Mouse (Mus musculus) forebrain, embryonic 12.5 days (tissue): ENCODE measurements around the gene Fcgr3. TPM values are rescaled to one million over a fixed set of nuclear protein-coding genes. Genes with fewer than 3 reads are reported as not detected.
"Not testable (repeated sequence)": the region's sequence is repeated elsewhere in the genome, so short reads cannot be mapped to it uniquely, and the experiment has no call there.

Experiments
- ATAC-seq: fragments of 200-750 bp; cut with Nextera tagmentation; 2 replicates; pipeline ENCODE4 v1.8.0; 2017; ENCODE audit warnings: moderate TSS enrichment; ENCODE audit not compliant: low FRiP score
- H3K27ac ChIP-seq: fragments of 300-500 bp; sonication (generic); 2 replicates; pipeline ENCODE4 v1.5.1; 2016; ENCODE audit warnings: mild to moderate bottlenecking
- H3K27me3 ChIP-seq: fragments of 300-500 bp; sonication (generic); 2 replicates; pipeline ENCODE4 v1.6.1; 2016; ENCODE audit warnings: mild to moderate bottlenecking
- H3K36me3 ChIP-seq: fragments of 300-500 bp; sonication (generic); replicated peaks from 2 replicates; pipeline ENCODE4 v1.6.1; 2016; ENCODE audit warnings: mild to moderate bottlenecking
- H3K4me1 ChIP-seq: fragments of 300-500 bp; sonication (generic); 2 replicates; pipeline ENCODE4 v1.6.1; 2016
- H3K4me2 ChIP-seq: fragments of 300-500 bp; sonication (generic); 2 replicates; pipeline ENCODE4 v1.6.1; 2016; ENCODE audit warnings: mild to moderate bottlenecking, moderate library complexity
- H3K4me3 ChIP-seq: fragments of 300-500 bp; sonication (generic); replicated peaks from 2 replicates; pipeline ENCODE4 v1.5.1; 2016; ENCODE audit warnings: mild to moderate bottlenecking
- H3K9ac ChIP-seq: fragments of 300-500 bp; sonication (generic); 2 replicates; pipeline ENCODE4 v1.6.1; 2016; ENCODE audit warnings: mild to moderate bottlenecking
- H3K9me3 ChIP-seq: fragments of 300-500 bp; sonication (generic); 2 replicates; pipeline ENCODE4 v1.6.1; 2016
- WGBS: fragments of 180-500 bp; shearing (Covaris S2); methylation state at CpG from one replicate; pipeline ENCODE4 v1.1.7; 2016; 5-methylcytosine and 5-hydroxymethylcytosine counted together
- polyA plus RNA-seq: library from polyadenylated mRNA; unstranded; fragments of >200 nt; fragmentation: Nextera tagmentation; extraction: Ambion mirVana; gene quantifications from 2 replicates; pipeline ENCODE4 v1.2.1, GENCODE M21; 2016

Gene Fcgr3
- 4.8 and 4.9 TPM in 2 replicates for polyA plus RNA-seq

DNA sequence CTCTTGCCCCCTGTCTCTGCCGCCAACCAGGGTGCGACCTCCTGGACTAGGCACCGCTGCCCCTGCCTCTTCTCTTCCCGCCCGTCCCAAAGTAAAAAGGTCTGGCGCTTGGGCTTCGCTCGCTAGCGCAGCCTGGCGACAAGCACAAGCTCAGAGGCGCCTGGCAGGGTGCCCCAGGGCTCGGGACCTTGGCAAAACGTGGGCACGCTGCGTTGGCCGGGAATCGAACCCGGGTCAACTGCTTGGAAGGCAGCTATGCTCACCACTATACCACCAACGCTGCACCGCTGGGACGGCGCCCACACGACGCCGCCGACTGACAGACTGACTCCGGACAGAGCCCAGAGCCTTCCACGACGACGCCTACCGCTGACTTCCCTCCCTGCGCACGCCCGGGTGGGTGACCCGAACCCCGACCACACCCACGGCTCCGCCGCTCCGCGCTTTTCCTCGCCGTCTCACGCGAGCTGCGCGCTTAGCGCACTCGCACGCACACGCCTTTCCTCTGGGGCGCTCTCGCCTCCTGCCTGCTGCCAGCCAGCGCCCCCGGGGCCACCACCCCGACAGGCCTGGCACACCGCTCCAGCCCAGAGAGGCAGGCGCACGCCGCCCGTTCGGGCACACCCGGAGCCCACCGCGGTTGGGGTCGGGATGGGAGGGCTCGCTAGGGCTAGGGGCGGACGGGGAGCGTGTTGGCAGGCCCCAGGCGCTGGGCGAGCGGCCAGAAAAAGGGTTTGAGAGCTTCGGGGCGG lies at the start of gene Fcgr3:
Fcgr3 (minus strand) TSS at position 445 of the 752 bp plus-strand sequence.
- WGBS: 1% methylated on average over 44 of the region's 75 CpGs
- Histone ChIP-seq H3K4me3 (peak within 1 kb of the TSS; percentile 39), H3K9ac (0 out of 2 replicates have a peak within 1 kb of the TSS, but pooled peaks have one; percentile 8), H3K27me3 (peaks cover 44% of the 10 kb centered on the region), H3K4me2 (peak within 1 kb of the TSS; percentile 51)
- not testable (repeated sequence) for H3K4me1 ChIP-seq, H3K36me3 ChIP-seq, H3K27ac ChIP-seq, H3K9me3 ChIP-seq
- ATAC-seq: peak; percentile 75

DNA sequence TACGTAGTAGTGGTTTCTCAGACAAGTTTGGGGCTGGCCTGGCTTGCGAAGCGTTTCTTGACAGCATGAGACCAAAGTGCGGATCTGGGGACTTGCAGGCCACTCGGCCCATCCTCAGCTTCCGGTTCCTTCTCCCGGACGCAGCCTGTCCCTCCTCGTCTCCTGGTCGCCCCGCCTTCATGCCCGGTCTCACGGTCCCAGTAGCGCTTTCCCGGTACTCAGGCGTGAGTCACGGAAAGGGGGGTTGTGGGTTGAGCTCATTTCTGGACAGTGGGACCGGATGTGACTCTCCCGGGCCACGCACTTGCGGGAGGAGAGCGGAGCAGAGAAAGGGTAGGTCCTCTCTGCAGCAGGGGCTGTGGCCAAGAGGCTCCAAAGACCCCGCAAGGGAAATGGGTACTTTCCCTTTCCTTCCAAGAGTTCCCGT lies 49.2 kb upstream of the Fcgr3 start, which contains the start of gene Cfap126:
Cfap126 (plus strand) TSS at position 46 of the 427 bp plus-strand sequence.
- no peaks in the 10 kb centered on the region for H3K36me3 ChIP-seq
- WGBS: 1% methylated on average over 24 of the region's 24 CpGs
- no peaks in the 10 kb centered on the region for H3K9me3 ChIP-seq
- peak; percentile 18; the same call in 1 of the 2 replicates for ATAC-seq
- peak within 1 kb of the TSS; percentile 52 for H3K4me3 ChIP-seq
- H3K4me2 ChIP-seq: peak within 1 kb of the TSS; percentile 72
- H3K27ac ChIP-seq: 0 out of 2 replicates have a peak within 1 kb of the TSS, but pooled peaks have one; percentile 56
- H3K27me3 ChIP-seq: peaks cover 7% of the 10 kb centered on the region; the same call in 1 of the 2 replicates
- peaks cover 17% of the 10 kb centered on the region for H3K4me1 ChIP-seq
- H3K9ac ChIP-seq: peak within 1 kb of the TSS; percentile 66

DNA sequence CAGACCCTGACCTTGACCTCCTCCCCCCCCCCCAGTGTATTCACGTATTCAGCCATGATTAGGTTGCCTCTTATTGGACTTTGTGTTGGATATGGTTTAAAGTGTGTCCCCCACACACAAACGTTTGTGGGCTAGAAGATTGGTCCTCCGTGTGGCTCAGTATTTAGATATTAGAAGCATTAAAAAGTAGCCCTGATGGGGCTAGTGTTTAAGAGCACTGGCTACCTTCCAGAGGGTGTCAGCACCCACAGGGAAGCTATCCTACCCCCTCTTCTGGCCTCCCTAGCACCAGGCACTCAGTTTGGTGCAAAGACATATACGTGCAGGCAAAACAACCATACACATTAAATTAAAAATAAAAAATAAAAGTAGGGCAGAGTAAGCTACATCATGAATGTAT lies 48.3 kb upstream of the Fcgr3 start:
- Histone ChIP-seq H3K36me3 (no peaks in the 10 kb centered on the region), H3K9ac (no peak overlapping the region), H3K4me1 (peaks cover 17% of the 10 kb centered on the region), H3K9me3 (no peaks in the 10 kb centered on the region), H3K4me3 (no peak overlapping the region), H3K4me2 (no peak overlapping the region), H3K27me3 (peaks cover 8% of the 10 kb centered on the region; the same call in 1 of the 2 replicates), H3K27ac (no peak overlapping the region)
- no peak for ATAC-seq
- 83% methylated on average over 4 of the region's 4 CpGs for WGBS

DNA sequence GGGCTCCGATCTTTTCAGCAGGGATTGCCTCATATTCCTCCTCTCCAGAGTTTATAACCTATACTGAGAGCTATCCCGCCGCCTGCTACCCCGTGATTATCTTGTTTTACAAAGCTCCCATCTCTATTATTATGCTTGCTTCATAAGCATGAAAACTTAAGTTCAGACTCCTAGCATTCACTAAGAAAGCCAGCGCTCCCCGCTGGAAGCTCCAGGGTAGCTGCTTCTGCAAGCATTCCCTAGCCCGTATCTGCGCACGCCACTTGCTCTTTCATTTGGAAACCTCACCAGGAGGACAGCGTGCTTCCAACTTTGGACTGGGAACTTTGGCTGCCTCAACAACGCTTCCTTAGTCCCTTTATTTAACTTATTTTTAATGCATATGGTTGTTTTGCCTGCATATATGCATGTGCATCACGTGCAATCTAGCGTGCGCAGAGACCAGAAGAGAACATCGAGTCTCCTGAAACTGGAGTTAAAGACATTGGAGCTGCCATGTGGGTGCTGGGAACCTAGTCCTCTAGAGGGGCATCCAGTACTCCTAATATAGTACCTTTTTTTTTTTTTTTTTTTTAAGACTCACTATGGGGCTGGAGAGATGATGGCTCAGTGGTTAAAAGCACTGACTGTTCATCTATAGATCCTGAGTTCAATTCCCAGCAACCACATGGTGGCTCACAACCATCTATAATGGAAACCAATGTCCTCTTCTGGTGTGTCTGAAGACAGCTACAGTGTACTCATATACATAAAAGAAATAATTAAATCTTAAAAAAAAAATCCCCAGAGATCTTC lies 47.2 kb upstream of the Fcgr3 start:
- Histone ChIP-seq H3K4me2 (peak overlapping the region; percentile 65), H3K27ac (peak overlapping the region; percentile 75), H3K36me3 (no peaks in the 10 kb centered on the region), H3K9me3 (no peaks in the 10 kb centered on the region), H3K4me1 (peaks cover 17% of the 10 kb centered on the region), H3K4me3 (peak overlapping the region; percentile 54), H3K9ac (peak overlapping the region; percentile 53; the same call in 1 of the 2 replicates), H3K27me3 (peaks cover 8% of the 10 kb centered on the region; the same call in 1 of the 2 replicates)
- 1% methylated on average over 15 of the region's 15 CpGs for WGBS
- ATAC-seq: no peak

DNA sequence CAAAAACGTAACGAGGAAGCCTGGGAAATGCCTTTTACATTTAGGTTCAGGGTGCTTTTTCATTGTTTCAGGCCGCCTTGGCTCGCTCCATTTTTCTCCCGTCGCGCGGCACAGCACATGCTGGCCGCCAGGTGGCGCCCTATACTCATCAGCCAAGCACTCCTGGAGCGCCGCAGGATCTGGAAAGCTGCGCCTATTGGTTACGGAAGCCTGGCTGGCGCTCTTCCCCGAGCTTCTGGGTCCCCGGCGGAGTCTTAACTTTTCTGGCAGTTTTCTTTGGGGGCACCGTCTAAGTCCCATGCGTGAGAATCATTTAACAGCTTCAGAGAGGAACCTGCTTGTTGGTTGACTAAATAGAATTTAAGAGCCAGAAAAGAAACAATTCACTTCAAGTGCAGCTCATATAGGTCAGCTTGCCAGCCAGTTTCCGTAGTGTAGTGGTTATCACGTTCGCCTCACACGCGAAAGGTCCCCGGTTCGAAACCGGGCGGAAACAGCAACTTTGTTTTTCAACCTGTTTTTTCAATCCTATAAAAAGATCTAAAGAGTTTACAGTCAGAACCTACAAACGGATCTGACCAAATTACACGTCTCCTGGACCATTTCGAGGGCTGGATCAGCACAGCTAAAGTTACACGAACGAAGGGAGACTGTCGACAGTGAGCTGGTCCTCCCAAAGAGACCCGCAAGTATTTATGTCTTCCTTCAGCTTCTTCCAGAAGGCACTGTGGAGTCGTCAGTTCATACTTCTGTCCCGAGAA lies 46.5 kb upstream of the Fcgr3 start:
- Histone ChIP-seq H3K27me3 (peaks cover 7% of the 10 kb centered on the region; the same call in 1 of the 2 replicates), H3K4me1 (peaks cover 17% of the 10 kb centered on the region), H3K36me3 (no peaks in the 10 kb centered on the region), H3K4me2 (peak overlapping the region; percentile 65), H3K27ac (peak overlapping the region; percentile 77), H3K9ac (peak overlapping the region; percentile 56), H3K9me3 (no peaks in the 10 kb centered on the region), H3K4me3 (peak overlapping the region; percentile 54)
- WGBS: under 1% methylated on average over 38 of the region's 38 CpGs
- peak; percentile 92 for ATAC-seq

DNA sequence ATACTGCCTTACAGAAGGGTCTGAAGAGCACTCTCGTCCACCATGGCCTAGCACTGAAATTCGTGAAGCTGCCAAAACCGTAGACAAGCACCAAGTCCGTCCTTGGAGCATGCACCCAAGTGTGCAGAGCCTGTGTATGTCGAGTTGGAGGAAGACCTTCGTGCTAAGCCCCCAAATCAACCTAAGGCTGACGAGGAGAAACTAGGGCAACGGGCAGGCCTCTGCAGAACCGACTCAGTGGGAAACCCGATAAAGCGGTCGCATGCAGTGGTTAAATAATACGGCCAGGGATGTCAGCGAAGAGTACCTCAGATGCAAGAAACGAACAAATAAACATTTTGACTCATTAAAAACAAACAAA lies 45.9 kb upstream of the Fcgr3 start:
- H3K4me3 ChIP-seq: peak overlapping the region; percentile 54
- peaks cover 10% of the 10 kb centered on the region; the same call in 1 of the 2 replicates for H3K27me3 ChIP-seq
- H3K9me3 ChIP-seq: no peaks in the 10 kb centered on the region
- peak overlapping the region; percentile 65 for H3K4me2 ChIP-seq
- no peaks in the 10 kb centered on the region for H3K36me3 ChIP-seq
- ATAC-seq: peak; percentile 65
- H3K9ac ChIP-seq: peak overlapping the region; percentile 56
- H3K27ac ChIP-seq: peak overlapping the region; percentile 77
- peaks cover 17% of the 10 kb centered on the region for H3K4me1 ChIP-seq
- 4% methylated on average over 15 of the region's 15 CpGs for WGBS

DNA sequence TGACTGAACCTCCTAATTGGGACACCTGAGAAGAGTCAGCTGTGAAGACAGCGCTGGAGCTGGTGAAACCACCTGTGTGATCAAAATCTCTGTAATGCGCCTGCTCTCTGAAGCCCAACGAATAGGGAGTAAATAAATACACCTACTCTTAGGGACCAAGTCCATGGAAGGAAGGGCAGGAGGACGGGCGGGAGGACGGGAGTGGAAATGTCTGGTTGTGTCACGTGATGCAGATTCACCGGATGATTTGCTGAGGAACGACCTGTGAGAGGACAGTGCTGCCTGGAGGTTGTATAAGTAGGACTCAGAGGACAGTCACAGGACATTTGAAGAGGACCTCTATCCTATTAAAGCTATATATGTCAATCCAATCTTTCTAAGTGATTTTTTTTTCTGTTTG lies 44.9 kb upstream of the Fcgr3 start:
- Histone ChIP-seq H3K9me3 (no peaks in the 10 kb centered on the region), H3K9ac (peak overlapping the region; percentile 36; the same call in 1 of the 2 replicates), H3K27ac (no peak overlapping the region), H3K36me3 (no peaks in the 10 kb centered on the region), H3K4me2 (no peak overlapping the region), H3K4me3 (no peak overlapping the region), H3K27me3 (peaks cover 10% of the 10 kb centered on the region; the same call in 1 of the 2 replicates), H3K4me1 (peaks cover 17% of the 10 kb centered on the region)
- WGBS: 29% methylated on average over 9 of the region's 9 CpGs
- ATAC-seq: no peak

DNA sequence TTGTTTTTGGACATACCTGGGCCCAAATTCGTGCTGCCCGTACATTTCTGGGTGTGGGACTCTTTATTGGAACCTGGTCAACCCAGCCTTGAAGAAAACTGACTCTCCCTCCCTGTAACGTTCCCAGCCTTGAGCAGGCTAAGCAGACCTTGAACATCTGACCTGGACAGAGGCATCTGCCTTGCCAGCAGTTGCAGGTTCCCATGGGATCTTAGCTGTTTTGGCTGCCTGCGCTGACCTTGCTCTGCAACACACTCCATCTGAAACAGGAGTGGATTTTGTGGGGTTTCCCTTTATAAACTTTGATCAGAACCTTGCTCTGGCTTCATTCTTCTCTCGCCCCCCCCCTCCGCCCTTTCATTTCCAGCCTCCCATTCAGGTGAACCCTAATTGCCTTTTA lies 40.5 kb upstream of the Fcgr3 start:
- WGBS: 69% methylated on average over 6 of the region's 6 CpGs
- Histone ChIP-seq H3K4me2 (no peak overlapping the region), H3K27ac (no peak overlapping the region)

DNA sequence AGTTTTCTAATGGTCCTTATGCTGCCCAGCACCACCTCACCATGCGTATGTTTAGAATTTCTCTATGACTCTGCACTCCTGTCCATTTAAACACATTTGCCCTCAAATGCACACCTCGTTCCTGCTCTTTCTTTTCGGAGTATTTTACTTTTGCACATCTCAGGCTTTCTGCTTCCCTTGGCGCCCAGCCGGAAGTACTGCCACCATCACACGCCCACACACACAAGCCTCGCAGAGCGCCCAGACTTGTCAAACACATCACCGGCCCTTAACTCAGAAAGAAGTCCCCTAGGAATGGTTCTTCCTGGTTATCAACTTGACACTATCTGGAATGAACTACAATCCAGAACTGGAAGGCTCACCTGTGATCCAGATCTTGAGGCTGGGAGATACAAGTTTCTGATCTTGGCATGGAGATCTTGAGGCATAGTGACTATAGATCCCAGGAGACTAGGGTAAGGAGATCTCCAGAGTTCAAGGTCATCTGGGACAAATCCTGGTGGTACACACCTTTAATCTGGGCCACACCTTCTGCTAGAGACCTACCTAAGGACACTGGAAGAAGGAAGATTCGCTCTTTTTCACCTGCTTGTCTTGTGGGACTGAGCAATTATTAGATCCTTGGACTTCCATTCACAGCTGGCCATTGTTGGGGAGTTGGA lies 38.6 kb upstream of the Fcgr3 start:
- H3K36me3 ChIP-seq: no peaks in the 10 kb centered on the region
- H3K4me2 ChIP-seq: peak overlapping the region; percentile 60
- H3K4me1 ChIP-seq: peaks cover 6% of the 10 kb centered on the region
- H3K9ac ChIP-seq: no peak overlapping the region
- H3K4me3 ChIP-seq: peak overlapping the region; percentile 67
- 11% methylated on average over 10 of the region's 10 CpGs for WGBS
- no peaks in the 10 kb centered on the region for H3K9me3 ChIP-seq
- H3K27ac ChIP-seq: no peak overlapping the region
- ATAC-seq: 0 out of 2 replicates have a peak, but pooled peaks have one; percentile 7
- H3K27me3 ChIP-seq: peaks cover 4% of the 10 kb centered on the region; the same call in 1 of the 2 replicates

More for the DNA sequence above, 40.5 kb upstream of the Fcgr3 start:
- Histone ChIP-seq H3K4me3 (no peak overlapping the region), H3K9me3 (no peaks in the 10 kb centered on the region), H3K36me3 (no peaks in the 10 kb centered on the region), H3K4me1 (peaks cover 8% of the 10 kb centered on the region), H3K27me3 (peaks cover 10% of the 10 kb centered on the region; the same call in 1 of the 2 replicates), H3K9ac (no peak overlapping the region)
- ATAC-seq: no peak

DNA sequence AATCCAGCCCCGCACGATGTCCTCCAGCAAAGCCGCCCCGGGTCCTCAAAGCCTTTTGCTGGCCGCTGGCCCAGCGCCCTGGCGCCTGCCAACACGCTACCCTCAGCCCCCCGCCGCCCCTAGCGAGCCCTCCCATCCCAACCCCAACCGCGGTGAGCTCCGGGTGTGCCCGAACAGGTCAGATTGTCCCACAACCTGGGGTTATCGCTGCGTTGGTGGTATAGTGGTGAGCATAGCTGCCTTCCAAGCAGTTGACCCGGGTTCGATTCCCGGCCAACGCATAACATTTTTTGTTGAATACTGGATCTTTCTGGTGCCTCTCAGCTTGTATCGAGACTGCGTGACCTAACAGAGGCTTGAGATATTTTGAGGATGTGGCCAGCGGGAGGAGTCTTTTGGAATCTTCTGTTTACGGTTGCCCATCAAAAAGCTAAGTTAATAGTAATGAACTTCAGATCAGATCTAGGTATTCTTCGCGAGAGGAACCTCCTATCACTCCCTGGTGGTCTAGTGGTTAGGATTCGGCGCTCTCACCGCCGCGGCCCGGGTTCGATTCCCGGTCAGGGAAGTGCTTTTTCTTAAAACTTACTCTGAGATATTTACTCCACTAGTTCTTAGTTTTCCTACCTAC lies 37.9 kb upstream of the Fcgr3 start:
- peak overlapping the region; percentile 75; the same call in 1 of the 2 replicates for H3K27ac ChIP-seq
- H3K36me3 ChIP-seq: no peaks in the 10 kb centered on the region
- H3K4me1 ChIP-seq: peaks cover 6% of the 10 kb centered on the region
- H3K4me3 ChIP-seq: peak overlapping the region; percentile 67
- peak overlapping the region; percentile 61; the same call in 1 of the 2 replicates for H3K9ac ChIP-seq
- no peaks in the 10 kb centered on the region for H3K9me3 ChIP-seq
- under 1% methylated on average over 35 of the region's 35 CpGs for WGBS
- H3K4me2 ChIP-seq: peak overlapping the region; percentile 60
- ATAC-seq: peak; percentile 93
- H3K27me3 ChIP-seq: peaks cover 4% of the 10 kb centered on the region
